Mouse (Mus musculus) adrenal gland, adult 18-20 months (tissue): ENCODE measurements around the gene Slc39a10. TPM values are rescaled to one million over a fixed set of nuclear protein-coding genes. Genes with fewer than 3 reads are reported as not detected.

ENCODE experiments used
- DNase-seq, 2 experiments: peaks; one replicate each; pipeline ENCODE4 v3.0.0; 2021 to 2022; ENCODE audit warnings: low spot score in 2 of 2
- long read RNA-seq, 2 experiments: library from polyadenylated mRNA; stranded (forward); transcript quantifications; one replicate each; pipeline ENCODE4 v2.0.0; 2021
- total RNA-seq, 2 experiments: library from RNA; stranded (reverse); gene quantifications; 1 replicate in 1 of 2; 2 replicates in 1 of 2; pipeline ENCODE4 v1.2.3; 2021

Gene Slc39a10
- 10 to 100 TPM; 16.4 to 19.5 TPM for total RNA-seq
- long read RNA-seq, experiment 1, full-length matches to known transcripts, result 7 of 12 reads
- long read RNA-seq, experiment 1, partial matches to known transcripts, result 1 of 12 reads
- long read RNA-seq, experiment 1, other reads (novel, unspliced or antisense), result 4 of 12 reads
- long read RNA-seq, experiment 2, full-length matches to known transcripts, result 4 of 11 reads
- long read RNA-seq, experiment 2, partial matches to known transcripts, result 4 of 11 reads
- long read RNA-seq, experiment 2, other reads (novel, unspliced or antisense), result 3 of 11 reads

DNA sequence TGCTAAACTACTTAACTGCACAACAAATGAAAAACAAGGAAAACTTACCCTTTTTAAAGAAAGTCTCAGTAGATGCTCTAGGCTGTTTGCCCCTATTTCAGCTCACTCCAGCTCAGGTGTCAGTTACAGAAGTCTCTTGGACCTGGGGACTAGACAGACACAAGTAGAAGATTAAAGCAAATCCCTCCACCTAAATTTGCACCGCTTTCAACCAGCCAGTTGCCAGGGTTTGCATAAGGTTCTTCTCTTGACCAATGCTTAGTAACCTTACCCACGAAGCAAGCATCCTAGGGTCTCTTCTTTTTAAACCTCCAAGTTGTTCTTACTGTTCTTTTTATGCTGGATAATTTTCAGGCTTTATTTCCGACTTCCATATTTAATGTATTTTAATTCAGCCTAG is at the start of gene Slc39a10:
Slc39a10 (minus strand) TSS at position 101 of the 400 bp plus-strand sequence.
- DNase-seq, result no peak

DNA sequence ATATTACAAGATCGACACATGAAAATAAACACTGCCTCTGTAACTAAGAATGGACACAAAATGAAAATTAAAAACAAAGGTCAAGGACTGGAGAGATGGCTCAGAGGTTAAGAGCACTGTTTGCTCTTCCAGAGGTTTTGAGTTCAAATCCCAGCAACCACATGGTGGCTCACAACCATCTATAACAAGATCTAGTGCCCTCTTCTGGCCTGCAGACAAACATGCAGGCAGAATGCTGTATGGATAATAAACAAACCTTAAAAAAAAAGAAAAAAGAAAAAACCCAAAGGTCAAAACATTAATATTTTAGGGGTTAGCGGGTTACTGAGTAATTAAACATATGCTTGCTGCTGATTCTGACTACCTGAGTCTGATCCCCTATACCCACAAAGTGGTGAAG is 46.6 kb upstream of the Slc39a10 start:
- no peak for DNase-seq

DNA sequence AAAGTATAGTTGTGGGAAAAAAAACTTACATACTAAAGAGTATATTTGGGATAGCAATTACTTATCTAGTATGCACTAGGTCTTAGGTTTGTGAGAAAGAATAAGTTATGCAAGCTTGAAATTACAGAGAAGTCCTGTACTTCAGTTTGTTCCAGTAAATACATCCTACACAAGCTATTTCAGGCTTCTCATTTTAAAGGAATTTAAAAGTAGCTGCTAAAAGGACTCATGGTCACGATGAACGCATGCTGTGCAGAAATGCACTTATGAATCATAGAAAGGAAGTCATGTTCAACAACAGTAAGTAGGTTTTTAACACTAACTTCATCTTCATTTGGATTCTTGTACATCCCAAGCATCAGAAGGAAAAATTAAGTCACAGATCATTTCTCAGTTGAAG is 45.0 kb upstream of the Slc39a10 start:
- DNase-seq, result no peak

DNA sequence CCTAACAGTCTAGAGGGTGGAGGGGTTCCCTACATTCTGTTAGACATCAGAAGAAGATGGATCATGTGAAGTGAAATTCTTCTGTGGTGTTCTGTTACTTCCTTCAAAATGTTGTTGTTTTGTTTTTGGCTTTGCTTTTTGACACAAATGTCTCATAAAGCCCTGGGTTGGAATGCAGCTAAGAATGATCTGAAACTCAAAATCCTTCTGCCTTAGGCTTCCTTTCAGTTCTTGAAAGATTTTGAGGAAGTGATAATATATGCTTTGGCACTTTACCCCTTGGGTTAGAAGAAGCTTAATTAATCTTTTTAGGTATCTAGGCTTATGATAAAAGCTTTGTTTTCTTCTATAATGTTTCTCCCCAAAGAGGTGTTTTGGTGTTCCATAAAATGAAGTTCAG is 34.5 kb upstream of the Slc39a10 start:
- DNase-seq, result no peak

DNA sequence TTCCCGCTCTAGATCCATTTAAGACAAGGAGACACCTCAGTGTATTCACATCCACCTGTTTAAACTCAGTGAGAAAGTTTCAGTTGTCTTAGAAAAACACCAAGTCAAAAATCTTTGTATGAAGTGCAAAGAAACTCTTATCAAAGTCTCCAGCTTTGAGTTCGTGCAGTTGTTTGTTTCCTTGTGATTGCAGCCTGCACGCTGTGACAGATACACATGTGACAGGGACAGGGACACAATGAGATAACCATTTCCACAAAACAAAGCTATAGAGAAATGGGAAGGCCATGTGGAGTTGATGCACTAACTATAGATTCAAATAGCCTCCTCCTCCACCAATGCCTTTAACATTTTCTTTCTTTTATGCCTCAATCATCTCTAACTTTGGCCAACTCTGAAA is 33.6 kb upstream of the Slc39a10 start:
- DNase-seq, result no peak

DNA sequence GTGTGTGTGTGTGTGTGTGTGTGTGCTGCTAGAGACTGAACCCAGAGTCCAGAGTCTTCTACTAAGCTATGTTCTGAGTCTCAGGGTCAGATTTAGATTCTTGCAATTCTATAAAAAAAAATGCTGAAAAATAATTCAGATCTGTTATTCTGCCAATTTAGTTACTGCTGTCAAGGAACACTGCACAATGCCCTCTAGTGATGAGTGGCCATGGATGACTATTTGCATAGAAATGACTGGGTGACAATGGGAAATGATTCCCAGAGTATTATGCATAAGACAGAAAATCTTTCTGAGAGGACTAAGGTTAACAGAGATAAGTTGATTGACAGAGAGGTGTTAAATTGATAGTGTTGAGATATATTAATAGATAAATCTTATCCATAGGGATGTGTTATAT is 32.3 kb upstream of the Slc39a10 start:
- no peak for DNase-seq

DNA sequence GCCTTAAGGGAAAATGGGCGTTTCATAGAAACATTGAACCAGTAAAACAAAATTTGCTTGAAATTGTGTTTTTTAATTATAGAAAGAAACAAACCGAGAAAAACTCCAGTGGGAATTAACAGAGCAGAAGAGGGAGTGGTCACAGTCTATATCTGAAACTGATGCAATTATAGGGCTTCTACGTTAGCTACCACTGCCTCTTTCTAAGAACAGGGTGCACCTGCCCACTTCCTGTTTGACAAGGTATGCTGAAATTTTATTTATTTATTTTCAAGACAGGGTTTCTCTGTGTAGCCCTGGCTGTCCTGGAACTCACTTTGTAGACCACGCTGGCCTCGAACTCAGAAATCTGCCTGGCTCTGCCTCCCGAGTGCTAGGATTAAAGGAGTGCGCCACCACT is 30.3 kb upstream of the Slc39a10 start:
- no peak for DNase-seq

DNA sequence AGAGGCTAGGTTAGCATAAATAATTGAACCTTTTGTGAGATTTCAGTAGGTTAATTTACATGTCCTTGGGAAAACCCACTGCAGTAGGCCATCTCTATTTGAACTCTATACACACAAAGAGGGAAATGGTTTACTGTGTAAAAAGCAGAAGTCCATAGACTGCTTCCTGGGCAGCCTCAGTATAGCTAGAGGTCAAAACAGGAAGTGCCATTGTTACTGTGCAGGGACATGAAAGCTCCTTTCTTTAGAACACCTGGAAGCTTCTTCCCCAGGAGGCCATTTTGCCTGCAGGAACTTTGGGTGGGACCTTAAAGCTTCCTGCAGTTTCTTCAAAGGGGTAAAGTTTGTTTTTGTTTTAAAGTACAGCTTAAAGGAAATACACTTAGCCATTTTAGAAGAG is 29.0 kb upstream of the Slc39a10 start:
- DNase-seq, result no peak

DNA sequence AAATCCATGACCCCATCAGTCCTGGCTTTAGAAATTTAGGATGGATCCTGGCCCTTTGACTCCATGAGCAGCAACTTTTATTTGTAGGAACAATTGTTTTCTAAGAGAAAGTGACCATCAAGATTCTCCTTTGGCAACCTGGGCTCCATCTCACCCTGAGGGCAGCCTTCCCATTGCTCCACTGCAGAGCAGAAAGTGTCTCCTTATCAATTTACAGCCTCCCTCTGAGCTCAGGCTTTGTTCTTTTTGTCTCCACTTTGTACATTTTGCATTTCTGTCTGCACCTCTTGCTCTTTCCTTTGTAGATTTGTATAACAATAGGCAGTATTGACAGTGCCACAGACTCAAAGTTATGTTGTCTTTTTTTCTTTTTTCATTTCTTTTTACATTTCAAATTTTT is 23.6 kb upstream of the Slc39a10 start:
- no peak for DNase-seq

DNA sequence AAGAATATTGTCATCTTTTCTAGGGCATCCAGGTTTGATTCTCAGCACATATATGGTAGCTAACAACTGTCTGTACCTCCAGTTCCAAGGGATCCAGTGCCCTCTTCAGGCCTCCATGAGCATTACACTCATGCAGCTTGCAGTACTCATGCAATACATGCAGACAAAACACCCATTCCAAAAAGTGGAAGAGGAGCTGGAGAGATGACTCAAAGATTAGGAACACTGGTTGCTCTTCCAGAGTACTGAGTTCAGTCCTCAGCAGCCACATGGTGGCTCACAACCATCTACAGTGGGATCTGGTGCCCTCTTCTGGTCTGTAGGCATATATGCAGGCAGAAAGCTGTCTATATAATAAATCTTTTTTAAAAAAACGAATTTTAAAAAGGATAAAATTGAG is 21.7 kb upstream of the Slc39a10 start:
- DNase-seq, result no peak

DNA sequence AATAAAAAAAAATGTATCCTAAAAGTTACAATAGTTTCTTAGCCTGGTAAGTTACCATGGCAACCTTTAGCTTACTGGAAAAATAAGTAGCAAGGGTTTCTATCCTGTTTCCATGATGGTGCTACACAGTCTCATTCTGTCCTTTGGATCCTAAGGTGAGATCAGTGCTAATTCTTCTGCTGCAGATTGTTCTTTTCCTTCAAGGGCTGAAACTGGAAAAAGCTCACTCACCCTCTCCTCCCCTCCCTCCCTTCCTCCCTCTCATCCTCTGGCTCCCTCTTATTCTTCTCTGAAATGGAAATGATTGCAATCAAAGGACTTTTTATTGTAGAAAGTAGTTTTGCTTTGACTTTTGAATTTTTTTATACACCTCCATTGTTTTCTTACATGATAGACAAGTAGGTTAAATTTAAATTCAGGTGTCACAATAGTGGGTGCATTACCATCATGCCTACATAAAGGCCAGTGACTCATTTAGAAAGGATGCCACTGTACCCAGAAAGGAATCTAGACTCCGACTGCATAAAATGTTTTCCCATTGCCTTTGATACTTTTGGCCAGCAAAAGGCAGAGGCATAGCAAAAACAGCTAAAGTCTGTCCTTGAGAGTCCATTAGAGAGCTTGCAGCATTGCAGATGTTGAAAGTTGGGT is 20.0 kb upstream of the Slc39a10 start:
- DNase-seq, result no peak

DNA sequence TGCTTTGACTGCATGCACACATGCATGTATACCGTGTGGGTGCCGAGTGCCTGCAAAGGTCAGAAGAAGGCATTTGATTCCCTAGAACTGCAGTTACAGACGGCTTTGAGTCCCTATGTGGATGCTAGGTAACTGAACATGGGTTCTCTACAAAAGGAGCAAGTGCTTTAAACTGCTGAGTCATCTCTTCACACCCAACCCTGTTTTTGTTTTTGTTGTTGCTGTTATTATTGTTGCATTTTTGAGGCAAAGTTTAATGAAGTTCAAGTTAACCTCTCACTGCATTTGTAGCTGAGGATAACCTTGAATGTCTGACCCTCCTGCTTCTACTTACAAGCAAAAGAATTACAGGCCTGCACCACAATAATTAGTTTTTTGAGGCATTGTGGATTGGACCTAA is 17.5 kb upstream of the Slc39a10 start:
- DNase-seq, result no peak

DNA sequence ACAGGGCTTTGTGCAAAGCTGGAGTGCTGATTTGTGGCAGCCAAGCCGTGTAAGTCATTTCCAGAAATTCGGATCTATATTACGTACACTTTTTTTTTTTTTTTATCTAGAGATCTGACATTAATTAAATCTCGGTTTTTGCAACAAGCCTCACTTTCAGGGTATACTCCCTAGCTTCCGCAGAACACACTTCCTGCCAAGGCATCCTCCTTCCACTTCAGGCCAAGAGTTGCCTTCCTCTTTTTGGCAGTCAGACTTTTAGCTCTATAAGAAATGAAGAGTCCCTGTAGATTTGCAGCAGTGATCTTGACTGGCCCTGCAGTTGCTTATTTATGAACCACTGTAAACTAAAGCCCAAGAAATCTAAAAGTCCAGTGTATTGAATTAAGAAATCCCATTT is 13.1 kb upstream of the Slc39a10 start:
- DNase-seq, result no peak

DNA sequence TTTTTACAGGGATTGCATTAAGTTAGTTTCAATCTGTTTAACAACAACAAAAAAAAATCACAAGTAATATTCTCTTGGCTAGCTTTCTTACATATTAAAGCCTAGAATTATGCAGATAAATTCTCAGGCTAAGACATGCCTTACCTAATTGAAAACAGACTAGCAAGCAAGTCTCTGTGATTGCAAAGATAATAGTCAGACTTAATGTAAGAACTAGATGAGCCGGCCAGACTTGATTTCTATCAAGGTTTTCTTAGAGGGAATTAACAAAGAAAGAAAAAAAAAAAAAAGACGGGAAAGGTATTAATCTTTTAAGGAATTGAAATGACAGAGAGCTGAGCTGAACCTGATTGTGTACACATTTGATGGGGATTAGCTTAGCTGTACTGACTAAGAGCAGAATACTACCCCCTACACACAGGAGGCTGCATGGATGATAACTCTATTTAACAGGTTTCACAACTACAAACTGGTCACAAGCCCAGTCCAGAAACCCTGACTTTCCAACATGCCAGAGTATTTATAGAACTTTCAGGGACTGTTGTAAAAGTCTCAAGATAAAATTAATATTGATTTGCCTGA is 9.5 kb upstream of the Slc39a10 start:
- no peak for DNase-seq

DNA sequence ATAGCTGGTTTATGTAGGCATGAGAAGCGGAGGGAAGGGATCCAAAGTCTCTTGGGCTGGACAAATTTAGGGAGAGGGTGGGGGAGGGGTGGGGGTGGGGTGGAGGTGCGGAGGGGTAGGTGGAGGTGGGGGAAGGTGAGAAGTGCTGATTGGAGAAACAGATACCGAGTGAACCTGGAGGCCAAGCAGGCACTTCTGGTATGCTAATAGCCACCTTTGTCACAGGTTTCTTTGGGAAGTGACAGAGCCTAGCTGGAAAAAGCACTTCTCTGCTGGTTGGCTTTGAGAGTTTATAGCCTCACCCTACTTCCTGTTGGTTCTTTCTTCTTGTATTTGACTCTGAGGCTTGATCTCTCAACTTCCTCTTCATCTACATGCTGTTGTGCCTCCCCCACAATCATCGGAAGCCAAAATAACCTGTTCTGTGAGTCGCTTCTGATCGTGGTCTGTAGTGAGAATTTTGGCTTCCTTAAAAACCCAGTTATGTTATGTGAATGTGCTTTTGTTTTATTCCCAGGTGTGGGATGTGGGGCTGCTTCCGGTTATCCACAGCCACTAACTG is 1.7 kb upstream of the Slc39a10 start:
- no peak for DNase-seq

DNA sequence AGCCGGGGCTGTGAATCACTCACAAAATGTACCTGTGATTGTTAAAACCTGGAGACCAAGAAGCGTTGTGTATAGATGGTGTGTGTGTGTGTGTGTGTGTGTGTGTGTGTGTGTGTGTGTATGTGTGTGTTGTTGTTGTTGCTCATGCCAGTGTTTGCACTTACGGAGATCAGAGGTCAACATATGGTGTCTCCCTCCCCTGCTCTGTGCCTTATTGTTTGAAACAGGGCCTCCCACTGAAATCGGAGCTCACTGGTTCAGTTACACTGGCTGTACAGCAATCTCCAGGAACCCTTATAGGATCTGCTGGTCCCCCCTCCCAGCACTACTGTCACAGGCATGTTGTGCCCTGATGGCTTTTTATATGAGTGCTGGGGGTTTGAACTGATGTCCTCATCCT is 3.9 kb downstream of the Slc39a10 start:
- no peak for DNase-seq

DNA sequence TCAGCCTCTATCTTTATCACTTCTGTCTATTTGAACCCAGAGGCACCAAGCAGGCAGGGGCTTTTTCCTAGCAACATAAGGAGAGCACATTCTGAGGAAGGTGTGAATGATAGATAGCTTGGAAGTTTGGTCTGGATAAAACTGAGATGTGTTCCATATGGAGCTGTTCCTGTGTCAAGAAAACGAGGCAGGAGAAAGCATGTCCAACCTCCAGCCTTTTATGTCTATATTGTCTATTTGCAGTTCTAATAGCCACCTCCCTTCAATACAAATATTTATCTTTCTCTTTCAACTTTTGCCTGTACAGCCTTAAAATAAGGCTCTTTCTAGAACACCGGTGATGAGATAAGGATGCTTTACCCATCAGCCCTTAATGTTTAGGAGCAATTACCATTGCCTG is 4.3 kb downstream of the Slc39a10 start:
- DNase-seq, result no peak

DNA sequence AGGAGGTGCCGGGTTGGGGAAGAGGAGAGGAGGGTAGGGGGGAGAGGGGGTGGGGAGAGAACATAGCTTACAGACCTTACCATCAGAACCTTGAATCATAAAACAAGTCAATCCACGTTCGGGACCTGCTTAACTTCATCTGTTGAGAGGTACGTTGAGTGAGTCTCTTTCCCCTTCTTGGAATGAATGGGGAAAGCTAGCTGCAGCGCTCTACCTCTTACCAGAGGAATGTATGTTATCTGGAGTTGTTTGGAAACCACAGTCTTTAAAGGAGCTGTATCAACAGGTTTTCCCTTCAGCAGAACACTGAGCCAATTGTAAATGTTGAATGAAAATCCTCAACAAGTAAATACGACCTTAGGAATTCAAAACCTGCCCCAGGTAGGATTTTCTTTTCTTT is 4.7 kb downstream of the Slc39a10 start:
- DNase-seq, result no peak

DNA sequence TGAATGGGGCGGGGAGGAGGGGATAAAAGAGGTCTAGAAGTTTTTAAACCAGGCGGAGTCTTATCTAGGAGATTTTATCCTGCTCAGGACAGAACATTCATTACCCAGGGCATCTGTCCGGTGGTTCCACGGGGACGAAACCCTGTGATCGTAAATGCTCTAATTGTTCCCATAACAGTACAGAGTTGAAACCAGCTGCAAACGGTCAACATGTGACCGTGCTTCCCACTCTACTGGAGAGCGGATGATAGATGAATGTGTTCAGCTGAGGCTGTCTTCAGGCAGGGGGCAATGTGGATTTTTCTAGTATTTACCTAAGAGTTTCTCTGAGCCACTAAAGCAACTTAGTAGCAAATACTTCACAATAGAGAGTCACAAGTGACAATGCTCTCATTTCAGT is 6.6 kb downstream of the Slc39a10 start:
- no peak for DNase-seq

DNA sequence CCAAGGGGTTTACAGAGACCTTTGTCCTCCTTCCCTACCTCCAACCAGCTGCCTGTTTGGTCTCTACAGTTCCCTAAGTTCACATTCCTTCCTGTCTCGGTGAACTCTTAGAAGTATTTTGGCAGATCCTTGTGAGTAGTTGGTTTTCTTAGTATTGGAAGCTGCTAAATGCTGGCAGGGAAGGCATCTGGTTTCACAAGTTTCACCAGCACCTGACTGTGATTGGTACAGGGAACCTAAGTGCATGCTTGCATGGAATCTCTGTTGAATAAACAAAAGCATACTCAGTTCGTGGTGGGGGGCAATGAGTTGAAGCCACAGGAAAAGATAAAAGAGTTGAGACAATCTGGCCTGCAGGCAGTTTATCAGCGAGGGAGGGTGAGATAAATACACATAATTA is 7.4 kb downstream of the Slc39a10 start:
- DNase-seq, result no peak

DNA sequence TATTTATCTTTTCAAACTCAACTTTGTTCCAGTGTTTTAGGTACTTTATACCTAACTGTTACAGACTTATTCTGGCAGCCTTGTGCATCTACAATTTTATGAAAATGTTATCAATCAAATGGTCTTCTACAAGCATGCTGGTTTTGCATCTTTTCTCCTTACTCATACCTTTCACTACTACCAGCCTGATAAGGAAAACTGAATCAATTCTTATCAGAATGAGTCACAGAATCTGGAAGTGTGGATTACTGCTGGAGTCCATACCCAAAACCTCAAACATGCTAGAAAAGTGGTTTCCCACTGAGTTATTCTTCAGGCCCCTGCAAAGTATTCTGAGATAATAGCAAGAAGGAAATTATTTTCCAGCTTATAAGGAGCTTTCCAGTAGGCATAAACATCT is 12.7 kb downstream of the Slc39a10 start:
- DNase-seq, result no peak

DNA sequence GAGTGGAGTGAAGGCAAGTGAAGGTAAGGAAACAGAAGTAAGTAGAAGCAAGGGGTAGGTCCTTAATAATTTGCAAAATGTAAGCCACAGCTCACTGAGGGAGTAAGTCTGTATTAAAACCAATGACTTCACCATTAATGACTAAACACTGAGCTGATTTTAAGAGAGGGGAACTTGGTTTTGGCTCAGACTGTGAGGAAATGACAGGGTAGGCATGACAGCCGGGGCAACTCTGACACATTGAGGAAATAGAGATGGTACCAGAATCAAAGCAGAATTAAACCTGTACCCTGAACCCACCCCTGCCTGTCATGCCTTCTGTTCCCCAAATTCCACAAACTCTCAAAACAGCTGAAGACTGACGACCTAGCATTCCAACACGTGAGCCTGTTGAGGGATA is 18.9 kb downstream of the Slc39a10 start:
- DNase-seq, result no peak

DNA sequence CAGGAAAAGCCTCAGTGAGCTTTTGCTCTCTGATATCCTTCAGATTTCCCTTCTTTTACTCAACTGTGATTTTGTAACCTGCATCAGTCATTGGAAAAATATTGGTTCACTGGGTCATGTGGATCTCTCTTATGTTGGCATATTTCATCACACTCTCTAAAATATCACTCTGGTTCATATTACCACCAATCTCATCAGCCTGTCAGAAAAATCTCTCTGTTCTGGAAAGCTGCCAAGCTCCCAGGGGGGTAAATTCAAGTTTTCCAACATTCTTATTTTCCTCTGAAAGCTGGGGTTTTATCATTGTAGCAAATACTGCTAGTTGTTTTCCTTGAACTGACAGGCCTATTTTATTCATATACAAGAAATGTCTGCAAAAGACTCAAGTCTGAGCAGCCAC is 22.9 kb downstream of the Slc39a10 start:
- DNase-seq, result no peak
